Mouse (Mus musculus) testis, adult 2 months (tissue): ENCODE data around the gene 9130230L23Rik.

Source experiments
- CTCF ChIP-seq: fragments of 200-500 bp; IDR thresholded peaks from 2 replicates; pipeline ENCODE4 v1.5.1; 2012; ENCODE audit warnings: low read depth, mild to moderate bottlenecking, inconsistent platforms, low read length, moderate library complexity; ENCODE audit not compliant: control insufficient read depth, insufficient read depth, insufficient replicate concordance
- POLR2A ChIP-seq: fragments of 200-500 bp; IDR thresholded peaks from 2 replicates; pipeline ENCODE4 v1.6.1; 2012; ENCODE audit warnings: low read depth, mild to moderate bottlenecking, inconsistent platforms, low read length, moderate library complexity; ENCODE audit not compliant: control insufficient read depth

- no peak for TF ChIP-seq CTCF
- no peak for TF ChIP-seq POLR2A
Measured at GRCm38 (mm10) chr5:66015449-66015961, 11.4 kb upstream of the 9130230L23Rik start.
